10 mouse cellular contexts compared by ENCODE assay signal in the genomic region with DNA sequence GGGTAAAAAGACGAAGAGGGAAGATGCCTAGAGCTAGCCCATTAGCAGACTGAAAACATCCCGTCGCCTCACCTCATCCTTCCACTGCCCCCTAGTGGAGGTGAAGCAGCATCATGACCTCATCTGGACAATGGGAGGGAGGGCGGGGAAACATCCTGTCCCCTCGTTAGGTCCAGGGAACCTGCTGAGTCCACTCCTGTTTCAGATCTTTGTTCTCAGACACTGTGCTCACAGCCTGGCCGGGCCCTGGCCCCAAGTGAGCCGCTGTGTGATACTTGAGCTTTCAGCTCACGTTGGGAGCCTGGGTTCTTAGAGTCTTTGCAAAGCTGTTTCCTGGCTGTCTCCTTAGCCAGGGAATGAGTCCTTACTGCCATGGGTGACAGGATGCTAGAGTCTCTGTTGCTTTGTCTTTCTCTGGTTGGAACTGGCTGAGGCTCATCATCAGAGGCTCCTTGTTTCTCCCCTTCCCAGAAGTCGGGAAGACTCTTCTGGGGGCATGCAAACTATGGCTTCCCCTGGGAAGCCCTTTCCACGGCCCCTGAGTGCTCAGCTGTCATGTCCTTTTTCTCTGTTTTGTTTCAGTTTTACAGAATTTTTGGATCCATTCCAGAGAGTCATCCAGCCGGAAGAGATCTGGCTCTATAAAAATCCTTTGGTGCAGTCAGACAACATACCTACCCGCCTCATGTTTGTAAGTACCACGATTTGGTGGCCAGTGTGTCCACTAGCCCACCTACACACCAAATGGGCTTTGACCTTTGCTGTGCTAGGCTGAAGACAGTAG. TPM values are rescaled to one million over a fixed set of nuclear protein-coding genes. Genes with fewer than 3 reads are reported as not detected.
DNase-seq lines count a peak whose midpoint lies in the region; TF ChIP-seq lines count a peak whose summit lies in the region.
"Had no signal": no experiment of that assay in that cellular context is flagged by ENCODE, and none has a peak within 500 bp of the region (broad histone marks: within the 10 kb centered on the region; RNA-seq: fewer than 3 reads in every experiment).

No protein-coding gene starts in this region.

- no peaks in the 10 kb centered on the region for H3K4me1 ChIP-seq in lung, adult 2 months (ENCODE audit: control insufficient read depth, insufficient read depth, low read length)

- no peak overlapping the region for H3K4me3 ChIP-seq in lung, adult 2 months (replicated peaks; ENCODE audit: extremely low read depth, low read depth, low read length)
- H3K4me3 ChIP-seq: lung, embryonic 15.5 days had no signal

- peak; percentile 14 to 44 for DNase-seq in layer of hippocampus, postnatal 10 days (ENCODE audit: low spot score in 2 of 2)
- no peak for DNase-seq in layer of hippocampus, postnatal 36 days
- peak; percentile 38 for DNase-seq in brain, adult 2 months (ENCODE audit: low read depth, low spot score)
- peak; percentile 10 for DNase-seq in gastrocnemius, postnatal 14 days
- DNase-seq in lung, adult 2 months = peak; percentile 4
- no peak for DNase-seq in spleen, postnatal 4 days (ENCODE audit: low spot score in 2 of 2)
- DNase-seq in MN1 (ENCODE audit: low spot score) = no peak
- DNase-seq in thymus, postnatal 0 days (ENCODE audit: low spot score) = no peak

- intact Hi-C loops in gastrocnemius, postnatal 14 days (cut with DNase I; ENCODE audit: low total_unique reads) = no loop called here

- TF ChIP-seq CTCF in lung, adult 2 months (IDR thresholded peaks at IDR 0.05; ENCODE audit: insufficient read depth, low read length) = peak; percentile 72

- WGBS in lung, adult 2 months = 21% methylated on average over 13 of the region's 13 CpGs

- no peak for TF ChIP-seq POLR2A in lung, adult 2 months (IDR thresholded peaks at IDR 0.05; ENCODE audit: borderline replicate concordance, extremely low read depth, low read depth, low read length)

RNA-seq across cellular contexts. Expression of a gene that starts 50.4 kb away (rescaled TPM):
- 10 to 100 TPM; 14.5 to 15.5 TPM for total RNA-seq in layer of hippocampus, postnatal 10 days (2021)
- total RNA-seq in layer of hippocampus, postnatal 36 days (2021) = 10 to 100 TPM; 11.8 to 12.9 TPM
- under 1 TPM in 1 of 2 experiments, not detected in 1; 0.43 TPM for total RNA-seq in gastrocnemius, postnatal 14 days (2021)
- polyA plus RNA-seq in lung, adult 2 months (2012; rRNA removed) = not detected in 2 replicates
- polyA plus RNA-seq in thymus, postnatal 0 days (2015; fragmentation: Nextera tagmentation; extraction: Ambion mirVana) = 0.17 TPM in 1 of 2 replicates, not detected in the other
- total RNA-seq: common myeloid progenitor, adult 5-6 weeks had no signal

Comparison
In these comparisons a context has a peak if more than half of its experiments do, and no peak if none do; other contexts are left out.
1. DNase-seq: peak in layer of hippocampus, postnatal 10 days (2 of 2), brain, adult 2 months (single experiment), gastrocnemius, postnatal 14 days (single experiment) and lung, adult 2 months (single experiment); none in layer of hippocampus, postnatal 36 days (0 of 2), spleen, postnatal 4 days (0 of 2), MN1 (single experiment) and thymus, postnatal 0 days (single experiment).
2. RNA of a gene that starts 50.4 kb away (total RNA-seq): 14.5 to 15.5 TPM in layer of hippocampus, postnatal 10 days and 11.8 to 12.9 TPM in layer of hippocampus, postnatal 36 days; 0.43 TPM in gastrocnemius, postnatal 14 days; every median in the first group is over 4 times any median in the second.